Mouse (Mus musculus) forebrain, postnatal 0 days (tissue): ENCODE data around the gene Btn1a1. TPM values are rescaled to one million over a fixed set of nuclear protein-coding genes. Genes with fewer than 3 reads are reported as not detected.
A peak's percentile ranks its signal among the peaks of the same experiment; 100 is the strongest.

Experiments used
- ATAC-seq: fragments of 200-750 bp; cut with Nextera tagmentation; 2 replicates; pipeline ENCODE4 v1.8.0; 2017; ENCODE audit warnings: mild to moderate bottlenecking, moderate library complexity
- DNase-seq: peaks from one replicate; pipeline ENCODE4 v3.0.0-alpha.2; 2015
- H3K27ac ChIP-seq: fragments of 300-500 bp; sonication (generic); 2 replicates; pipeline ENCODE4 v1.5.1; 2014; ENCODE audit warnings: low read depth, mild to moderate bottlenecking, antibody characterized with exemption, low read length, moderate library complexity, mixed read lengths
- H3K27me3 ChIP-seq: fragments of 300-500 bp; sonication (generic); 2 replicates; pipeline ENCODE4 v1.6.1; 2014; ENCODE audit warnings: mild to moderate bottlenecking, low read length, mixed read lengths; ENCODE audit not compliant: insufficient read depth
- H3K36me3 ChIP-seq: fragments of 300-500 bp; sonication (generic); 2 replicates; pipeline ENCODE4 v1.6.1; 2014; ENCODE audit warnings: mild to moderate bottlenecking, moderate library complexity; ENCODE audit not compliant: insufficient read depth
- H3K4me1 ChIP-seq: fragments of 300-500 bp; sonication (generic); 2 replicates; pipeline ENCODE4 v1.6.1; 2014; ENCODE audit warnings: antibody characterized with exemption; ENCODE audit not compliant: insufficient read depth
- H3K4me2 ChIP-seq: fragments of 300-500 bp; sonication (generic); 2 replicates; pipeline ENCODE4 v1.6.1; 2014; ENCODE audit warnings: low read depth, mild to moderate bottlenecking, moderate library complexity
- H3K4me3 ChIP-seq: fragments of 300-500 bp; sonication (generic); 2 replicates; pipeline ENCODE4 v1.5.1; 2014; ENCODE audit warnings: low read depth, low read length, mixed read lengths
- H3K9ac ChIP-seq: fragments of 300-500 bp; sonication (generic); 2 replicates; pipeline ENCODE4 v1.6.1; 2014; ENCODE audit warnings: mild to moderate bottlenecking
- H3K9me3 ChIP-seq: fragments of 300-500 bp; sonication (generic); 2 replicates; pipeline ENCODE4 v1.6.1; 2016; ENCODE audit warnings: low read length
- CTCF ChIP-seq: sonication (generic); IDR thresholded peaks from 2 replicates; pipeline ENCODE4 v1.5.1; 2016; ENCODE audit warnings: antibody characterized with exemption, control low read depth, low read depth
- WGBS: fragments of 180-500 bp; shearing (Covaris S2); extraction: QIAGEN DNeasy Blood & Tissue Kit; methylation state at CpG from one replicate; pipeline ENCODE4 v1.1.7; 2014; 5-methylcytosine and 5-hydroxymethylcytosine counted together
- polyA plus RNA-seq: library from polyadenylated mRNA; unstranded; fragments of >200 nt; fragmentation: Nextera tagmentation; extraction: Ambion mirVana; gene quantifications from 2 replicates; pipeline ENCODE4 v1.2.1, GENCODE M21; 2015
- total RNA-seq: library from RNA; depleted of rRNA; stranded (reverse); fragments of >200 nt; gene quantifications from 2 replicates; pipeline ENCODE4 v1.2.3, GENCODE M21; 2014

Btn1a1 gene
- total and polyA plus RNA-seq, 2 experiments from 2014 or later: 0.12 to 0.33 TPM

- Histone ChIP-seq H3K9ac (no peak overlapping the region), H3K4me1 (0 out of 2 replicates have a peak, but pooled peaks cover 6% of the 10 kb centered on the region), H3K4me2 (peak overlapping the region; percentile 95), H3K36me3 (peaks cover 23% of the 10 kb centered on the region), H3K27me3 (no peaks in the 10 kb centered on the region), H3K9me3 (no peaks in the 10 kb centered on the region), H3K27ac (no peak overlapping the region), H3K4me3 (peak overlapping the region; percentile 78)
- TF ChIP-seq CTCF: peak; percentile 89
- peak; percentile 90 for DNase-seq
- peak; percentile 72 for ATAC-seq
- 2% methylated on average over 25 of the region's 25 CpGs for WGBS
Observed at GRCm38 (mm10) chr13:23424494-23425325, 41.0 kb downstream of the Btn1a1 start.

- Histone ChIP-seq H3K27me3 (no peaks in the 10 kb centered on the region), H3K9me3 (no peaks in the 10 kb centered on the region), H3K9ac (peak overlapping the region; percentile 70), H3K36me3 (peaks cover 27% of the 10 kb centered on the region), H3K4me2 (peak overlapping the region; percentile 95), H3K4me1 (0 out of 2 replicates have a peak, but pooled peaks cover 6% of the 10 kb centered on the region), H3K27ac (peak overlapping the region; percentile 47; the same call in 1 of the 2 replicates), H3K4me3 (peak overlapping the region; percentile 78)
- WGBS: under 1% methylated on average over 7 of the region's 7 CpGs
- peak; percentile 66 for ATAC-seq
- DNase-seq: no peak
- no peak for TF ChIP-seq CTCF
Observed at GRCm38 (mm10) chr13:23424052-23424380, 41.7 kb downstream of the Btn1a1 start.

- Histone ChIP-seq H3K4me3 (peak within 1 kb of the TSS; percentile 78), H3K4me1 (0 out of 2 replicates have a peak, but pooled peaks cover 6% of the 10 kb centered on the region), H3K36me3 (peaks cover 33% of the 10 kb centered on the region), H3K4me2 (peak within 1 kb of the TSS; percentile 95), H3K27ac (peak within 1 kb of the TSS; percentile 47; the same call in 1 of the 2 replicates), H3K9ac (peak within 1 kb of the TSS; percentile 70), H3K9me3 (no peaks in the 10 kb centered on the region), H3K27me3 (no peaks in the 10 kb centered on the region)
- DNase-seq: peak; percentile 98
- WGBS: under 1% methylated on average over 48 of the region's 48 CpGs
- TF ChIP-seq CTCF: no peak; the same call in 1 of the 2 replicates
- peak; percentile 75 for ATAC-seq
Observed at GRCm38 (mm10) chr13:23423286-23424051, 42.2 kb downstream of the Btn1a1 start, which contains the start of gene Abt1. Abt1 (minus strand) TSS chr13:23423866.

GRCm38 (mm10) chr13:23422351-23422750 lies 43.4 kb downstream of the Btn1a1 start:
- WGBS: 96% methylated on average over 16 of the region's 16 CpGs
- DNase-seq (no peak), ATAC-seq (no peak)
- no peaks in the 10 kb centered on the region for H3K27me3 ChIP-seq
- H3K4me1 ChIP-seq: 0 out of 2 replicates have a peak, but pooled peaks cover 6% of the 10 kb centered on the region
- no peak overlapping the region for H3K4me2 ChIP-seq
- no peak overlapping the region for H3K4me3 ChIP-seq
- H3K9me3 ChIP-seq: no peaks in the 10 kb centered on the region
- peaks cover 35% of the 10 kb centered on the region for H3K36me3 ChIP-seq
- no peak overlapping the region for H3K27ac ChIP-seq
- TF ChIP-seq CTCF: no peak
- H3K9ac ChIP-seq: no peak overlapping the region

GRCm38 (mm10) chr13:23412630-23413521 lies 52.8 kb downstream of the Btn1a1 start:
- peak overlapping the region; percentile 47 for H3K4me2 ChIP-seq
- H3K36me3 ChIP-seq: no peaks in the 10 kb centered on the region
- H3K4me3 ChIP-seq: peak overlapping the region; percentile 39
- H3K9ac ChIP-seq: peak overlapping the region; percentile 41
- H3K9me3 ChIP-seq: no peaks in the 10 kb centered on the region
- ATAC-seq (peak; percentile 90), DNase-seq (peak; percentile 87)
- no peaks in the 10 kb centered on the region; the same call in 1 of the 2 replicates for H3K27me3 ChIP-seq
- H3K4me1 ChIP-seq: no peaks in the 10 kb centered on the region
- no peak overlapping the region for H3K27ac ChIP-seq
- TF ChIP-seq CTCF: no peak
- WGBS: 2% methylated on average over 28 of the region's 28 CpGs

GRCm38 (mm10) chr13:23412211-23412629 lies 53.5 kb downstream of the Btn1a1 start:
- no peaks in the 10 kb centered on the region for H3K36me3 ChIP-seq
- H3K9ac ChIP-seq: peak overlapping the region; percentile 41
- DNase-seq (peak; percentile 71), ATAC-seq (peak; percentile 68)
- peak overlapping the region; percentile 39 for H3K4me3 ChIP-seq
- peak overlapping the region; percentile 47 for H3K4me2 ChIP-seq
- H3K27ac ChIP-seq: no peak overlapping the region
- TF ChIP-seq CTCF: no peak
- H3K9me3 ChIP-seq: no peaks in the 10 kb centered on the region
- WGBS: under 1% methylated on average over 20 of the region's 20 CpGs
- no peaks in the 10 kb centered on the region for H3K4me1 ChIP-seq
- no peaks in the 10 kb centered on the region; the same call in 1 of the 2 replicates for H3K27me3 ChIP-seq
